Mouse (Mus musculus) megakaryocyte, embryonic 14.5 days (primary cell): ENCODE data around the gene Unk.

ENCODE experiments used
- FLI1 ChIP-seq: IDR thresholded peaks from 2 replicates; pipeline ENCODE4 v1.6.1; 2012; ENCODE audit warnings: low read length, inconsistent platforms, mixed read lengths
- GATA1 ChIP-seq: IDR thresholded peaks from 3 replicates; pipeline ENCODE4 v1.6.1; 2012; ENCODE audit warnings: mixed read lengths, low read length, inconsistent platforms, borderline replicate concordance

DNA sequence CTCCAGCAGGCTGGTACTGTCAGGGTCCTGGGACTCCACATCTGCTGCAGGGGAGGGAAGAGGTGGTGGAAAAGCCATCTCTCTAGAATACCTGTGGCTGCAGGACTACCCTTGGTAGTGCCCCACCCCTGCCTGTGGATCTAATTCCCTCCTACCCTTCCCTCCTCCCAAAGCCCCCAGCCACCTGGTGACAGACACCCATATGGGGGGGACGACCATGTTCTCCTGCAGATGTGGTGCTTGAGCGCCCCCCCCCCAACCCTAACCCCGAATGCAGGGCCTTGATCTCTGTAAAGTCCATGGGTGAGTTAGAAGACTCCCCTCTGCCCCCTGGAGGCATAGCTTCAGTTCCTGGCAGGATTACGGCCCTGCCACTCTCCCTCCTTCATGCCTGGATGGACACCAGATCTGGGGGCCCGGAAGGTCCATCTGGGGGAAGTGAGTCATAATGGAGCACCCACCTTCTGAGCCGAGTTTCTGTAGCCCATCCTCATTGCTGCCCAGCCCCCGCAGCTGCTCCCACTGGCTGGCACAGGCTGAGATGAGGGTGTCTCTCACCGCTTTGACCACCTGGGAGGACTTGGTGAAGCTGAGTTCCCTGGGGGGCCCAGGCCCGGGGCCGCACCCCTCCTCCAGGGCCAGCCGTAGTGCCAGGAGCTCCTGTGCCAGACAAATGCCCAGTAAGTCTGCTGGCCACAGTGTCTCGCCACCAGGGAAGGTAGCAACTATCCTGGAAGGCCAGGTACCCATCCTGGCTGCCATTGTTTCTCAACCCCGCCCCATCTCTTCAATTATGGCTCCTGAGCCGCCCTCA lies 77.0 kb downstream of the Unk start:
- TF ChIP-seq GATA1 (no peak), FLI1 (no peak)
